Mouse (Mus musculus): ENCODE measurements around the gene Bms1. TPM values are rescaled to one million over a fixed set of nuclear protein-coding genes. Genes with fewer than 3 reads are reported as not detected.

The Bms1 gene
- polyA plus RNA-seq, 1 experiment from 2014 or later, result 52.0 TPM

DNA sequence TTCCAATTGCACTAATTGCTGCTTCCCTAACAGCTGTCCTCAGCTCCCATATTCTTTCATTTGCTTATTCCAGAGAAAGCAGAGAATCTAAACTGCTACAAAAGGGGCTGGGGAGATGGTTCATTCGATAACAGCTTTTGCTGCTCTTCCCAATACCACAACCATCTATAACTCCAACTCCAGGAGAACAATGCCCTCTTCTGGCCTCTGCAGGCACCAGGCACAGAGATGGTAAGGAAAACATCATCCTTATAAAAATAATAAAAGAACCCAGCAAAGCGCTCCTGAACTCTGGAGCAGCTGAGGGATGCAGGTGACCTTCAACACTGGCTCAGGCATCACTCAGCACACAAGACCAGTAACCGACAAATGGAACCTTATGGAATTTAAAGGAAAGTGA, 33.3 kb downstream of the Bms1 start:
- H3K9me3 ChIP-seq, result no peaks in the 10 kb centered on the region
- H3K4me3 ChIP-seq (replicated peaks), result no peak overlapping the region
- no peak for ATAC-seq (ENCODE audit: insufficient number of reproducible peaks, insufficient read depth, low FRiP score, low TSS enrichment, low read depth)
- H3K4me1 ChIP-seq (replicated peaks), result no peaks in the 10 kb centered on the region
- H3K27me3 ChIP-seq, result no peaks in the 10 kb centered on the region
- H3K4me2 ChIP-seq, result no peak overlapping the region
- no peak overlapping the region for H3K9ac ChIP-seq (replicated peaks)
- 93% methylated on average over 3 of the region's 3 CpGs for WGBS
- H3K36me3 ChIP-seq, result peaks cover 76% of the 10 kb centered on the region
- no peak overlapping the region for H3K27ac ChIP-seq

GRCm38 (mm10) chr6:118381234-118381633, 38.0 kb downstream of the Bms1 start:
- Histone ChIP-seq H3K9ac (replicated peaks) (no peak overlapping the region), H3K9me3 (no peaks in the 10 kb centered on the region), H3K27ac (no peak overlapping the region), H3K4me3 (replicated peaks) (no peak overlapping the region), H3K27me3 (0 out of 2 replicates have a peak, but pooled peaks cover 4% of the 10 kb centered on the region), H3K4me2 (no peak overlapping the region), H3K4me1 (replicated peaks) (peaks cover 7% of the 10 kb centered on the region), H3K36me3 (peaks cover 43% of the 10 kb centered on the region)
- ATAC-seq (ENCODE audit: insufficient number of reproducible peaks, insufficient read depth, low FRiP score, low TSS enrichment, low read depth), result no peak
- 88% methylated on average over 4 of the region's 4 CpGs for WGBS

GRCm38 (mm10) chr6:118380630-118381029, 38.6 kb downstream of the Bms1 start:
- 0 out of 2 replicates have a peak, but pooled peaks cover 4% of the 10 kb centered on the region for H3K27me3 ChIP-seq
- no peak overlapping the region for H3K27ac ChIP-seq
- H3K4me2 ChIP-seq, result no peak overlapping the region
- H3K4me1 ChIP-seq (replicated peaks), result peaks cover 13% of the 10 kb centered on the region
- H3K36me3 ChIP-seq, result peaks cover 39% of the 10 kb centered on the region
- 55% methylated on average over 3 of the region's 3 CpGs for WGBS
- H3K9me3 ChIP-seq, result no peaks in the 10 kb centered on the region
- no peak overlapping the region for H3K9ac ChIP-seq (replicated peaks)
- H3K4me3 ChIP-seq (replicated peaks), result no peak overlapping the region
- ATAC-seq (ENCODE audit: insufficient number of reproducible peaks, insufficient read depth, low FRiP score, low TSS enrichment, low read depth), result no peak

DNA sequence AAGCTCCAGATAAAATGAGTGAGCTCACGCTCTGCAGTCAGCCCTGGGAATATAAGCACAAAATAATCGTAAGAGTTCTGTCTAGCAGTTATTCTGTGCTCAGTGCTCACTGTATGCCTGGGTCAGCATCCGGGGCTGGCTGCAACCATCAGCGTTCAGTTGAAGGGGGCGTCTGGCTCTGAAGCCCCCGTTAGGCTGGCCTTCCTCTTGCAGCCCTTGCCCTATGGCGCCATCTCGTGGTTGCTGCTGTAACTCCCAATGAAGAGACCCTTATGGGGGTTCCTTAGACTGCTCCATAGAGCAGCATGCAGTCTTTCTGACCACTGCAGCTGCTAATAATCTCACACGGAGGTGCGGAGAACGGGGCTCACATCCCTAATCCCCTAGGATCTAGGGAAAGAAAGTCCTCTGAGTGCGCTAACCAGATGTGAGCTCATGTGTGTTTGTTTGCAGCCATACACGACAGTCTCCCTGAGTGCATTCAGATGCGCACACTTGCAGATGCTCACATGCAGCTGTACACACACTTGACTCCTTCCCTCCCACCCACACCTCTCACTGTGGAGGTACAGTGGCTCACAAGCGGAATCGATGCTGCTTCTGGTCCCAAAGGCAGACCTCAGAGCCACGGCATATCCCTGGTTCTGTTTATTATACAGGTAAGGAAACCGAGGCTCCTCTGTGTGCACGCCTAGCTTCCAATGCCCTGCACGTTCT, 39.7 kb downstream of the Bms1 start:
- 32% methylated on average over 20 of the region's 20 CpGs for WGBS
- Histone ChIP-seq H3K9me3 (no peaks in the 10 kb centered on the region), H3K27ac (no peak overlapping the region), H3K4me3 (replicated peaks) (no peak overlapping the region), H3K27me3 (peaks cover 13% of the 10 kb centered on the region), H3K4me2 (peak overlapping the region; percentile 35), H3K4me1 (replicated peaks) (peaks cover 16% of the 10 kb centered on the region), H3K9ac (replicated peaks) (no peak overlapping the region), H3K36me3 (peaks cover 31% of the 10 kb centered on the region)
- ATAC-seq (ENCODE audit: insufficient number of reproducible peaks, insufficient read depth, low FRiP score, low TSS enrichment, low read depth), result peak; percentile 74

DNA sequence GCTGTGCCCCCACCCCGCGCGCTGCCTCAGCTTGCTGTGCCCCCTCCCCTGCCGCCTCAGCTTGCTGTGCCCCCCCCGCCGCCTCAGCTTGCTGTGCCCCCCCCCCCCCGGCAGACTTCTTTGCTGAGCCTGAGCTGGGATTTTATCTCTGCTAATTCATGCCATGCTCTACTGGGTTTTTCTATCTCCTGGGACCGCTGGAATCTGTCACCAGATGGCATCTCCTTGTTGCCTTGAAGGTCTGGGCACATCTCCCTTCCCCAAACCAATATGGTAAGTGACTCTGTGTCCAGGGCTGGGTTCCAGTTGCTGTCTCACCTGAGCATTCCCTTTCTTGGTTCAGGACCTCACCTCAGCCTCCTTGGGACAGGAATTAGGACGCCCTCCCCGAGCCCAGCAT, 41.7 kb downstream of the Bms1 start:
- Histone ChIP-seq H3K27me3 (peaks cover 27% of the 10 kb centered on the region), H3K4me1 (replicated peaks) (peaks cover 16% of the 10 kb centered on the region), H3K4me3 (replicated peaks) (no peak overlapping the region), H3K9me3 (no peaks in the 10 kb centered on the region), H3K36me3 (peaks cover 11% of the 10 kb centered on the region), H3K27ac (no peak overlapping the region), H3K4me2 (no peak overlapping the region), H3K9ac (replicated peaks) (no peak overlapping the region)
- 69% methylated on average over 8 of the region's 10 CpGs for whole genome bisulfite sequencing
- ATAC-seq (ENCODE audit: insufficient number of reproducible peaks, insufficient read depth, low FRiP score, low TSS enrichment, low read depth), result no peak

- H3K4me3 ChIP-seq (replicated peaks), result no peak overlapping the region
- no peak overlapping the region for H3K9ac ChIP-seq (replicated peaks)
- H3K9me3 ChIP-seq, result no peaks in the 10 kb centered on the region
- H3K27ac ChIP-seq, result no peak overlapping the region
- H3K4me2 ChIP-seq, result peak overlapping the region; percentile 19; the same call in 1 of the 2 replicates
- H3K4me1 ChIP-seq (replicated peaks), result peaks cover 16% of the 10 kb centered on the region
- no peaks in the 10 kb centered on the region for H3K36me3 ChIP-seq
- WGBS, result 10% methylated on average over 10 of the region's 10 CpGs
- ATAC-seq (ENCODE audit: insufficient number of reproducible peaks, insufficient read depth, low FRiP score, low TSS enrichment, low read depth), result no peak
- peaks cover 27% of the 10 kb centered on the region for H3K27me3 ChIP-seq
Measured at GRCm38 (mm10) chr6:118376023-118376422, 43.3 kb downstream of the Bms1 start.

DNA sequence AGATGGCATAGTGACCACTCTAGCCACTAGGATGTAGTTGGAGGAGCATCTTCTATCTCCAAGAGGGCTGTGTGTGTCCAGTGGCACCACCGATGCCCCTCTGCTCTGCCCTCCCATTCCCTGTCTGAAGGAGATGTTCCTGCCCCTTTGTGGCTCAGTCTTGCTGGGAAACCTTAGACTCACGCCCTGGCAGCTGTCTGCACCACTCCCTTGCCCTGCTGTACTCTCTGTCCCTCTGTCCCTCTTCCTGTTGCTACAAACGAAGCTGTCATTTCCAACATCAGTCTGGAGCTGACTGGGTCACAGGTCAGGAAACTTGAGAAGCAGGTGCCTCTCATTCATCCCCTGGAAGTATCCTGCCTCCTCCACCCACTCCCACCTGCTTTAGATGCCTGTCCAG, 43.8 kb downstream of the Bms1 start:
- Histone ChIP-seq H3K9me3 (no peaks in the 10 kb centered on the region), H3K9ac (replicated peaks) (no peak overlapping the region), H3K27me3 (peaks cover 27% of the 10 kb centered on the region), H3K4me3 (replicated peaks) (no peak overlapping the region), H3K36me3 (no peaks in the 10 kb centered on the region), H3K4me2 (no peak overlapping the region), H3K4me1 (replicated peaks) (peaks cover 16% of the 10 kb centered on the region), H3K27ac (no peak overlapping the region)
- 44% methylated on average over 3 of the region's 3 CpGs for WGBS
- ATAC-seq (ENCODE audit: insufficient number of reproducible peaks, insufficient read depth, low FRiP score, low TSS enrichment, low read depth), result no peak

- no peak overlapping the region for H3K4me3 ChIP-seq (replicated peaks)
- no peak overlapping the region for H3K4me2 ChIP-seq
- WGBS, result 84% methylated on average over 3 of the region's 3 CpGs
- no peak overlapping the region for H3K9ac ChIP-seq (replicated peaks)
- no peak overlapping the region for H3K27ac ChIP-seq
- ATAC-seq (ENCODE audit: insufficient number of reproducible peaks, insufficient read depth, low FRiP score, low TSS enrichment, low read depth), result no peak
- no peaks in the 10 kb centered on the region for H3K36me3 ChIP-seq
- no peaks in the 10 kb centered on the region for H3K9me3 ChIP-seq
- H3K27me3 ChIP-seq, result peaks cover 27% of the 10 kb centered on the region
- H3K4me1 ChIP-seq (replicated peaks), result peaks cover 16% of the 10 kb centered on the region
Measured at GRCm38 (mm10) chr6:118375026-118375425, 44.2 kb downstream of the Bms1 start.

- 36% methylated on average over 5 of the region's 5 CpGs for WGBS
- no peak overlapping the region for H3K27ac ChIP-seq
- peaks cover 13% of the 10 kb centered on the region for H3K4me1 ChIP-seq (replicated peaks)
- ATAC-seq (ENCODE audit: insufficient number of reproducible peaks, insufficient read depth, low FRiP score, low TSS enrichment, low read depth), result no peak
- peaks cover 26% of the 10 kb centered on the region for H3K27me3 ChIP-seq
- no peaks in the 10 kb centered on the region for H3K36me3 ChIP-seq
- H3K4me3 ChIP-seq (replicated peaks), result no peak overlapping the region
- H3K9me3 ChIP-seq, result no peaks in the 10 kb centered on the region
- no peak overlapping the region for H3K9ac ChIP-seq (replicated peaks)
- no peak overlapping the region for H3K4me2 ChIP-seq
Measured at GRCm38 (mm10) chr6:118373294-118373693, 46.0 kb downstream of the Bms1 start.

GRCm38 (mm10) chr6:118372794-118373193, 46.5 kb downstream of the Bms1 start:
- no peak overlapping the region for H3K4me2 ChIP-seq
- H3K9me3 ChIP-seq, result no peaks in the 10 kb centered on the region
- 76% methylated on average over 5 of the region's 5 CpGs for WGBS
- H3K27me3 ChIP-seq, result peaks cover 23% of the 10 kb centered on the region
- H3K4me1 ChIP-seq (replicated peaks), result peaks cover 13% of the 10 kb centered on the region
- H3K27ac ChIP-seq, result no peak overlapping the region
- no peaks in the 10 kb centered on the region for H3K36me3 ChIP-seq
- H3K9ac ChIP-seq (replicated peaks), result no peak overlapping the region
- H3K4me3 ChIP-seq (replicated peaks), result no peak overlapping the region
- ATAC-seq (ENCODE audit: insufficient number of reproducible peaks, insufficient read depth, low FRiP score, low TSS enrichment, low read depth), result no peak

DNA sequence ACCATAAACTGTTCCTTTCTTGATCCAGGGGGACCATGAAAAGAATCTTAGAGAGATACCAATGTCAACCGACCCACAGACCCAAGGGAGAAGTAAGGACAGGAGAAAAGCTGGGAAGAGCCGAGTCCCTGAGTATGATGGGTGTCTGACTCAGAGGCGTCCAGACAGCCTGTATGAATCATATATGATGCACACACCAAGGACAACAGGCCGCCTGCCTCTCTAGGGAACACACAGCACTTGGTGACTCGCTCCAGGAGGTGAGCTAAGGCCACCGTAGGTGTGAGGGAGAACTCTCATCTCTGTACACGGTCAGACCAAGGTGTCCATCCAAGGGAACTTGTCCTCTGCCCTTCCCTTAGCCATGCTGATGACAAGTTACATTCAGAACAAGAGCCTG, 51.8 kb downstream of the Bms1 start:
- Histone ChIP-seq H3K9ac (replicated peaks) (no peak overlapping the region), H3K27ac (no peak overlapping the region), H3K4me2 (no peak overlapping the region), H3K4me1 (replicated peaks) (no peaks in the 10 kb centered on the region), H3K36me3 (no peaks in the 10 kb centered on the region), H3K27me3 (no peaks in the 10 kb centered on the region), H3K9me3 (peaks cover 4% of the 10 kb centered on the region; the same call in 1 of the 2 replicates), H3K4me3 (replicated peaks) (no peak overlapping the region)
- 83% methylated on average over 7 of the region's 7 CpGs for WGBS
- no peak for ATAC-seq (ENCODE audit: insufficient number of reproducible peaks, insufficient read depth, low FRiP score, low TSS enrichment, low read depth)

DNA sequence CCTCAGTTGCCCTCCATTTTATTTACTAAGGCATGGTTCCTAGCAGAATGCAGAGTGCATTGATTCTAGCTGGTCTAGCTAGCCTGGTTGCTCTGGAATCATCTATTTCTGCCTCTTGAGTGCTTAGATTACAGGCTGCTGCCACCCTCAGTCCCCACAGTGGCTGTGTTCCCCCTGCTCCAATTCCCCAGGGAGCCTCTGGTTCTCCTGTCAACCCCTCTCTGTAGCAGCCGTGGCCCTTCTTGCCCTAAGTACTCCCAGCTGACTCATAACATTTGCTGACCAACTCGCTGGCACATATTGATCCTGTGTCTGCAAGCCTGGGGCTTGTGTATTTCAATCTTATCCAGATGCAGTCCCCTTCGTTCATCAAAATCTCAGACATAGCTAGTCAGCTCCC, 53.1 kb downstream of the Bms1 start:
- ATAC-seq (ENCODE audit: insufficient number of reproducible peaks, insufficient read depth, low FRiP score, low TSS enrichment, low read depth), result no peak
- 42% methylated on average over 3 of the region's 3 CpGs for WGBS
- H3K4me1 ChIP-seq (replicated peaks), result no peaks in the 10 kb centered on the region
- no peak overlapping the region for H3K9ac ChIP-seq (replicated peaks)
- H3K27me3 ChIP-seq, result no peaks in the 10 kb centered on the region
- H3K36me3 ChIP-seq, result no peaks in the 10 kb centered on the region
- H3K9me3 ChIP-seq, result peaks cover 12% of the 10 kb centered on the region
- H3K4me3 ChIP-seq (replicated peaks), result no peak overlapping the region
- no peak overlapping the region for H3K27ac ChIP-seq
- no peak overlapping the region for H3K4me2 ChIP-seq
